Mouse (Mus musculus): Measurements from ENCODE around the gene Serf2.
"Not testable (repeated sequence)": the region's sequence is repeated elsewhere in the genome, so short reads cannot be mapped to it uniquely, and the experiment has no call there.

Serf2 gene

GRCm38 (mm10) chr2:121447006-121447405 is 2.0 kb upstream of the Serf2 start:
- DNase-seq (ENCODE audit: low spot score in 2 of 2): no peak

GRCm38 (mm10) chr2:121448136-121448535 is 859 bp upstream of the Serf2 start:
- DNase-seq (ENCODE audit: low spot score in 2 of 2): peak; percentile 32 to 54

GRCm38 (mm10) chr2:121449545-121450011 is 583 bp downstream of the Serf2 start:
- DNase-seq (ENCODE audit: low spot score in 2 of 2): no peak

- DNase-seq (ENCODE audit: low spot score in 2 of 2): peak; percentile 19 to 38
Observed at GRCm38 (mm10) chr2:121450093-121450492, 1.1 kb downstream of the Serf2 start.

DNA sequence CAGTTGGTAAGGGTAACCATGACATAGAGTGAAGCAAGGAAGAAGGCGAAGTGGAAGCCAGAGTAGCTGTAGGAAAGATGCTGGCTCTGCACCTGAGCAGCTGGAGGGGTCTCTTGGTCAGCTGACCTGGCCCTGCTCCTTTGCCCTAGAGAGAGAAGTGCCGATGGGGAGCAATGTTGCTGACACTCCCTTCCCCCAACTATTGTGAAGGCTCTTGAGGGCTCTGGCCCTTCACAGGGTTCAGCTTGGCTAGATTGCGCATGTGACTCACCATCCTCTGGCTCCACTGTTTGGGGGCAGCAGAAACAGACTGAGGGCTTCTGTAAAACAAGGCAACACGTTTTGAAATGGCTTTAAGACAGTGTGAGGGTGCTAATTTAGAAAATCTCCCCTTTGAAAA is 3.4 kb downstream of the Serf2 start:
- no peak for DNase-seq (ENCODE audit: low spot score in 2 of 2)

DNA sequence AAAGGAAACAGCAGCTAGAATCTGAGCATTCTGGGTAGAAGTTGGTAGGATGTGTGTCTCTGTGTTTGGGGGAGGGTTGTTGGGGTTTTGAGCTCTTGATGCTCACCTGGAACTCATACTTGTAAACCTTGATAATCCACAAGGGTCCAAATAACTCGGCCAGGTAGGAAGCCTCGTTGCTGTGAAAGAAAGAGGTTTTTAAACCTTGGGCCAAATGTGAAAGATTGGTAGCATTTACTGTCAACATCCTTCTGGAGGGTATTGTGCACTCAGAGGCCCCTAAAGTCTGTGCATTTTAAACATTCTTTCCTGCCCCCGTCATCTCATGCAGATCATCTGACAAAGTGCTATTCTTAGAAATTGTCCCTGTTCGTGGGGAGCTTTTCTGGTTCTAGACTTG is 4.0 kb downstream of the Serf2 start, which contains the start of gene Hypk:
TSS of gene Hypk (plus strand) at position 301 of the 400 bp plus-strand sequence.
- no peak for DNase-seq (ENCODE audit: low spot score in 2 of 2)

DNA sequence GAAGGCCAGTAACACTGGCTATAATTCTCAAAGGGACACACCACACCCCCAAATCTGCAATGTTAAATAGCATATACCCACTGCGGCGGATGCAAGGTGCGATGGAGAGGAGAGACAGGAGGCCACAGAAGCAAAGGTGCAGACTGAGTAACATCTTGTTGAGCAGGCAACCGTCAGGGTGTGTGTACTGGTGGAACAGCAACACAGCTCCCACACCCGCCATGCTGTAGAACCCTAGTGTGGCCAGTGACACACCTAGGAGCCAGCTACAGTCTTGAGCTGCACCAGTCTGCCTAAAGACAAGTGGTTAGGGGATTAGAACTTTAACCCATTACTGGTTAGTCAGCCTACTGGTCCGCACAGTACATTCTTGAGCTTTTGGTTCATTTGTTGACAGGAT is 4.9 kb downstream of the Serf2 start:
- no peak for DNase-seq (ENCODE audit: low spot score in 2 of 2)

DNA sequence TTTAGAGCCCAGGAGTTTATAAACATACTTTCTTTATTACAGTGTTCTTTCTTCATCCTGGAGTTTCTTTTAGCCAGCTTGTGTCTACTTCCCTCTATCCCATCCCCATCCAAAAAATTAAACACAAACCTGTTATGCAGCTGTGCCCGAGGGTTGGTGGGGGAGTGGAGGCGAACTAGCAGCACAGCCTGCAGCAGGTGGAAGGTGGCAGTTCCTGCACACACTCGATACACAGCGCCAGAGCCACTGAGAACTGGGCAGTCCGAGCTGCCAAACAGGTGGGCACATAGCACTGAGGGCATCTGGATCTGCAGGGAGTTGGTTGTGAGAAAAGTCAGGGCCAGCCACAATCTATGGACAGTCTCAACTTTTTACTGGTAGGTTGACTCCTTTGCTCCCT is 6.5 kb downstream of the Serf2 start:
- DNase-seq (ENCODE audit: low spot score in 2 of 2): no peak

DNA sequence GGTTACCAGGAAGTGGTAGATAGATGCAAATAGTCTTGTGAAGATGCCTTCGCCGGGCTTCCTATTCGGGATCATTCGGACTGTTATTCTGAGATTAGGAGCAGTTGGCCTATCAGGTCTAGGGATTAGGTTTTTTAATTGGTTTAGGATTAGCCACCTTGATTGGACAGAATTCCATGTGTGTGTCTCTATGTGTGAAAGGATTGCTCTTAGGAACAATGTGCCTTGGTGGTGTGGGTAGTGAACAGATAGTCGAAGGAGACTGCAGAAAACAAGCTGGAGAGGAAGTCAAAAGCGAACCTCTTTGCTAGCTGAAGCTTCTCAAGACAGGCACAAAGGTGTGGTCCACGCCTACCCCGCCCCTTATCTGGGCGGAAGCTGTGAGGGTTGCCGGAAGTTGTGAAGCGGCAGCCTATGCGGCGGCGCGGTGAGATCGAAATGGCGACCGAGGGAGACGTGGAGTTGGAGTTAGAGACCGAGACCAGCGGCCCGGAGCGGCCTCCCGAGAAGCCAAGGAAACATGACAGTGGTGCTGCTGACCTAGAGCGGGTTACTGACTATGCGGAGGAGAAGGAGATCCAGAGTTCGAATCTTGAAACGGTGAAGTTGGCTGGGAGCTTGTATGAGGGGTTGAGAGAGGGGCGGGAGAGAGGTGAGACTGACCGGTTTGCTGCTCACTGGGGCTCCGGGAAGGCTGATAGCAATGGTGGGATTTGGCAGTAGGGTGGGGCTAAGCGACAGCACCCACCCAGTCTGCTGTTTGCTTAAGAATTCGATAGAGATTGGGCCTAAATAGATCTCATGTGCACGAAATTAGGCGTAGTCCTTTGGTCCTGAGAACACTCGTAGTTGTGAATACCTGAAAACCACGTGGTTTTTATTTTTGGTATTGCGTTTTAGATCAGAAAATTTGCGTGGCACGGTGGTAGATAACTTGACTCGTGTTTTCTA is 8.0 kb downstream of the Serf2 start, which contains the start of gene Serinc4:
TSS of gene Serinc4 (minus strand) at position 90 of the 951 bp plus-strand sequence.
- DNase-seq (ENCODE audit: low spot score in 2 of 2): peak; percentile 92 to 93

- DNase-seq (ENCODE audit: low spot score in 2 of 2): no peak
Observed at GRCm38 (mm10) chr2:121460071-121460470, 11.1 kb downstream of the Serf2 start.

- DNase-seq (ENCODE audit: low spot score in 2 of 2): not testable (repeated sequence)
Observed at GRCm38 (mm10) chr2:121468982-121469381, 20.0 kb downstream of the Serf2 start.

DNA sequence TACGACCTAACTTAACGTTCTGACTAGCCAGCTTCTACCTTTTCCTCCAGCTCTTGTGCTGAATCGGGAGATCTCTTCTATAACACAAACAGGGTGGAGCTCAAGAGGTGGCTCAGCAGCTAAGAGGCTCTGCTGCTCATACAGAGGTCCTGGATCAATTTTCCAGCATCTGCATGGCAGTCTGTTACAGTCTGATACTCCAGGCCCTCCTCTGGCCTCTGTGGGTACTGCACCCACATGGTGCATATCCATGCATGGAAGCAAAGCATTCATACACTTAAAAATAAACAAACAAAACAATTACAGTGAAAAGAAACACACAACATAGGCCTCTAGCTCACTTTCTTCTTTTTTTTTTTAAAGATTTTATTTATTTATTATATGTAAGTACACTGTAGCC is 23.8 kb downstream of the Serf2 start:
- DNase-seq (ENCODE audit: low spot score in 2 of 2): not testable (repeated sequence)

DNA sequence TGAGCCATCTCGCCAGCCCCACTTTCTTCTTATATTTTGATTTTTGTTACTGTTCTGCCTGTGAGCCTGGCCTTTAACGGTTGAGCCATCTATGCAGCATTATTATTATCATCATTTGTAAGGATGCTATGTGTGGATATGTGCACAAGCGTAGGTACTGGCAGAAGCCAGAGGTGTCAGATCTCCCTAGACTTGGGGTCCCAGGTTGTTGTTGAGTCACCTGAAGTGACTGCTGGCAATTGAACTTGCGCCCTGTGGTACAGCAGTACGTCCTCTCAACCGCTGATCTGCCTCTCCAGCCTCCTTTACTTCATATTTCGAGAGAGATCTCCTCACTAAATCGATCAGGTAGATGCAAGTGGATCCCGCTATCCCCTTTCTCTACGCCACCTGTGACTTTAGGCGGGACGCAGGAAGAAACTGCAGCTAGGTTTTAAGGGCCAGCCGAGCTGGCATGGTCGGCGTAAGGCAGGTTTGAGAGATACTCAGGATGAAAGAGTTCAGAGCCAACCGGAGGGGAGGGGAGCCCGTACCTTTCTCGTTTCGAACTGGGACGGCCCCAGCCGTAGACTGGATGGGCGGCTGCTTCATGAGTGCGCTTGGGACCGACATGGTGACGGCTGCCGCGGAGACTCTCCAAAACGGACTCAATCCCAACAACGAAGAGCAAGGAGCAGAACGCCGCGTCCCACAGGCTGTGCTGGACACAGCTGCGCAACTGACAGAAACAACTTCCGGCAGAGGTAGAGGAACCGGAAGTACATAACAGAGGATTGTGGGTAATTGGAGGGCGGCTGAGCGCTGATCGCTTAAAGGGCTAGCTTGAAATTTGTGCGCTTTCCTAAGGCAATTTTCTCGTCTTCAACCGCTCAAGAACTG is 24.5 kb downstream of the Serf2 start, which contains the start of gene Mfap1b:
TSS of gene Mfap1b (minus strand) at position 767 of the 879 bp plus-strand sequence.
- DNase-seq (ENCODE audit: low spot score in 2 of 2): peak; percentile 80 to 83

DNA sequence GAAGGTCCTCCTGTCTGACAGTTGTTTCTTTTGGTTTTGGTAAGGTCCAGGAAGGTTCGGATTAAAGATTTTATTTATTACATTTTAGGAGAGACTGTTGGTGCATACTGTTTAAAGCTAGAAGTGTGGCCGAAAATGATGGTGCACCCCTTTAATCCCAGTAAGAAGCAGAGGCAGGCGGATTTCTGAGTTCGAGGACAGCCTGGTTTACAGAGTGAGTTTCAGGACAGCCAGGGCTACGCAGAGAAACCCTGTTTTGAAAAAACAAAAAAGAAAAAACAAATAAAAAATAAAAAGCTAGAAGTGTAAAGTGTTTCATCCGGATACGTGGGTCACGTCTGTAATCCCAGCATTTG is 25.2 kb downstream of the Serf2 start:
- no peak for DNase-seq (ENCODE audit: low spot score in 2 of 2)

- not testable (repeated sequence) for DNase-seq (ENCODE audit: low spot score in 2 of 2)
Observed at GRCm38 (mm10) chr2:121475306-121475705, 26.3 kb downstream of the Serf2 start.

GRCm38 (mm10) chr2:121477491-121478266 is 28.7 kb downstream of the Serf2 start:
- no peak for DNase-seq (ENCODE audit: low spot score in 2 of 2)

GRCm38 (mm10) chr2:121480498-121480897 is 31.5 kb downstream of the Serf2 start:
- peak; percentile 8 to 39 for DNase-seq (ENCODE audit: low spot score in 2 of 2)

DNA sequence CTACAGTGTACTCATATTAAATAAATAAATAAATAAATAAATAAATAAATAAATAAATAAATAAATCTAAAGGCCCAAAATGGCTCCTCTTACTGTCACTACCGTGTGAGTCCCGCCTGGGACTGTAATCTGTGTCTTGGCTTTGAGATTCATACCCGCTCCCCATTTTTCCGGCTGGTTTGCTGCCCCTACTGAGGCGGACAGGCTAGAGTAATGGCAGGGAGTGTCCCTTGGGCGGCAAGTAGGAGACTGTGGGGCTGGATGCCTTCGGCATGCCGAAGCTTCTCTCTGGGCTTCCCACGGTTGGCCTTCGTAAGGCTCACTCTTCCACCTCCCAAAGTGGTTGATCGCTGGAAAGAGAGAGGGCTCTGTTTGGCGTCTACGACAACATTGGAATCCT is 31.9 kb downstream of the Serf2 start:
- DNase-seq (ENCODE audit: low spot score in 2 of 2): not testable (repeated sequence)

DNA sequence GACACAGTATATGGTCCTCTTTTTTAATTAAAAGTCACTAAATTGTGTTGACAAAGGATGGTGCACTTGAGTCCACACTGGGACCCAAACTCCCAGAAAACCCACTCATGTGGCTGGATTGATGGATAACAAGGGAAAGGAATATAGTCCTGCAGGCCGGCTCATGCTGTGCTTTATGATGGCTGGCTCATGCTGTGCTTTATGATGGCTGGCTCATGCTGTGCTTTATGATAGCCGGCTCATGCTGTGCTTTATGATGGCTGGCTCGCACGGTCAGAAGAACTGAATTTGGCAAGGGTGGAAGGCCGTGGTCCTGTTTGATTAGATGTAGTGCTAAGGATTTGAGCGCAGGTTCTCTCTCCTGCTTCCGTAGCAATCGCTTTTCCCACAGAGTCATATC is 34.6 kb downstream of the Serf2 start:
- no peak for DNase-seq (ENCODE audit: low spot score in 2 of 2)

DNA sequence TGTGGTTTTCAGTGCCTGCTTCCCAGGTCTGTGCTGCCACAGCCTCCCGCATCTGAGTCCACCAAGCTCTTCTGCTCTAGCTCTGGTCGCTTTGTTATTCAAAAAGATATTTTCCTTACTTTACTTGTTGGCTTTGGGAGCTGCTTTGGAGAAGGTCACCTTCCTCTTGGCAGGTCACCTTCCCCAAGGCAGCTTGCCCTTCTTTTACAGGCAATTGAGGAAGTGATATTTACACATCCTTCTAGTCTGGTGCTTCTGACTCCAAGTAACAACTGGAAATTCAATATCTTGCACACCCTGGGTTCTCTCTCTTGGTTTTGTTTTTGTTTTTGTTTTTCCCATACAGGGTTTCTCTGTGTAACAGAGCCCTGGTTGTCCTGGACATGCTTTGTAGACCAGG is 35.4 kb downstream of the Serf2 start:
- DNase-seq (ENCODE audit: low spot score in 2 of 2): not testable (repeated sequence)

DNA sequence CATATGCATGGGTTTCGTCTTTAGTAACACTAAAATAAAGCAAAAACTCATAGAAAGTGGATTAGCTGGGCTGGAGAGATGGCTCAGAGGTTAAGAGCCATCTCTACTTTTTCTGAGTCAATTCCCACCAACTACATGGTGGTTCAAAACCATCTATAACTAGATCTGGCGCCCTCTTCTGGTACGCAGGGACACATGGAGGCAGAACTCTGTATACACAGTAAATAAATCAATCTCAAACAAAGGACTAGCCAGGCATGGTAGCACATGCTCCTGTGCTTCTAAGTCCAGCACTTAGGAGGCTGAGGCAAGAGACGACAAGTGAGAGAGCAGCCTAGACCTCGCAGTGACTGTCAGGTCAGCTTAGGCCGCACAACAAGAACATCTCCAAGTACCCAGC is 52.6 kb downstream of the Serf2 start:
- not testable (repeated sequence) for DNase-seq (ENCODE audit: low spot score in 2 of 2)

Data from spleen, postnatal 36 days (tissue).